Mouse (Mus musculus): ENCODE measurements at regions not wholly inside any gene's neighbourhood (a gene's known extent, or its start where the extent isn't known, plus 50 kb on each side); places are given as distances from the start of the nearest gene placed in this dataset.

GRCm38 (mm10) chr8:41921106-41921505 lies 504.2 kb upstream of the Frg1 start:
- TF ChIP-seq POLR2A (IDR thresholded peaks at IDR 0.05; ENCODE audit: low read depth, low read length) (no peak), CTCF (IDR thresholded peaks at IDR 0.05; ENCODE audit: borderline replicate concordance, insufficient read depth, low read length) (no peak)
